Comparison of ENCODE assay signal across 9 mouse cellular contexts in the genomic region with DNA sequence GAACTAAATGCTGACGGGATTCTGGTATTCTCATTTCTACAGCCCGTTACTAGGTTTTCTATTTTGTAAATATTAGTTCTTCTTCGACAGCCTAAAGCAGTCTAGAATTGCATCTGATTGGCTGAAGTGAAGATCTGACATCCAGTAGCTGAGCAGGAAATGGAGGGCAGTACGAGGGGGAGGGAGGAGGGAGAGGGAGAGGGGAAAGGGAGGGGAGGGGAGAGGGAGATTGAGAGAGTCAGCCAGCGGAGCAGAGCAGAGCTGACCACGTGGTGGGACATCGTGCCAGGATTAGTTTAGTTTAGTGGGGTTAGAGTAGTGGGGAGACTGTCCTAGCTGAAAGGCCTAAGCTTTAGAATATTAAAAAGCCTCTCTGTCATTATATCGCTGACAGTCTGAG.
DNase-seq lines count a peak whose midpoint lies in the region; ATAC-seq lines count a peak whose summit lies in the region.
"Had no signal": no experiment of that assay in that cellular context is flagged by ENCODE, and none has a peak within 500 bp of the region (broad histone marks: within the 10 kb centered on the region; RNA-seq: fewer than 3 reads in every experiment).

No protein-coding gene starts in this region.

- no peaks in the 10 kb centered on the region for H3K36me3 ChIP-seq in hindbrain, embryonic 11.5 days (ENCODE audit: control insufficient read depth, insufficient read depth, low read length)
- no peaks in the 10 kb centered on the region for H3K36me3 ChIP-seq in liver, embryonic 12.5 days
- H3K36me3 ChIP-seq in neural tube, embryonic 14.5 days (ENCODE audit: control insufficient read depth, insufficient read depth, low read length), result no peaks in the 10 kb centered on the region
- H3K36me3 ChIP-seq: embryonic facial prominence, embryonic 12.5 days had no signal

- DNase-seq in heart, postnatal 10 days, result peak; percentile 30 to 46
- no peak for DNase-seq in heart, adult 9 months (ENCODE audit: low spot score in 2 of 2)
- peak; percentile 41 for DNase-seq in hindbrain, embryonic 11.5 days (ENCODE audit: low spot score)
- DNase-seq in cerebellum, adult 11 months, result no peak
- no peak for DNase-seq in ovary, postnatal 14 days (ENCODE audit: low spot score)
- DNase-seq in gastrocnemius, adult 8-10 months (ENCODE audit: low spot score in 2 of 2), result no peak

- H3K4me3 ChIP-seq in hindbrain, embryonic 11.5 days (ENCODE audit: low read depth, low read length), result no peak overlapping the region
- H3K4me3 ChIP-seq in liver, embryonic 12.5 days, result no peak overlapping the region
- no peak overlapping the region for H3K4me3 ChIP-seq in neural tube, embryonic 14.5 days (ENCODE audit: low read depth, low read length)
- H3K4me3 ChIP-seq: embryonic facial prominence, embryonic 12.5 days had no signal

- H3K4me2 ChIP-seq in hindbrain, embryonic 11.5 days (replicated peaks; ENCODE audit: low read depth, low read length), result no peak overlapping the region
- H3K4me2 ChIP-seq in liver, embryonic 12.5 days, result no peak overlapping the region
- no peak overlapping the region for H3K4me2 ChIP-seq in neural tube, embryonic 14.5 days (ENCODE audit: low read depth, low read length)
- H3K4me2 ChIP-seq: embryonic facial prominence, embryonic 12.5 days had no signal

- H3K27ac ChIP-seq in hindbrain, embryonic 11.5 days (ENCODE audit: low read depth, low read length), result no peak overlapping the region
- no peak overlapping the region for H3K27ac ChIP-seq in liver, embryonic 12.5 days
- H3K27ac ChIP-seq in neural tube, embryonic 14.5 days (ENCODE audit: low read depth, low read length), result no peak overlapping the region

- H3K9ac ChIP-seq in hindbrain, embryonic 11.5 days (ENCODE audit: low read depth, low read length), result no peak overlapping the region
- H3K9ac ChIP-seq in liver, embryonic 12.5 days, result no peak overlapping the region
- no peak overlapping the region for H3K9ac ChIP-seq in neural tube, embryonic 14.5 days (replicated peaks; ENCODE audit: low read depth, low read length)
- H3K9ac ChIP-seq: embryonic facial prominence, embryonic 12.5 days had no signal

- 48% methylated on average over 8 of the region's 8 CpGs for WGBS in hindbrain, embryonic 11.5 days
- WGBS in liver, embryonic 12.5 days (ENCODE audit: insufficient replicate concordance), result 35% methylated on average over 8 of the region's 8 CpGs
- 32% methylated on average over 8 of the region's 8 CpGs for WGBS in neural tube, embryonic 14.5 days

- no peaks in the 10 kb centered on the region for H3K4me1 ChIP-seq in hindbrain, embryonic 11.5 days (replicated peaks; ENCODE audit: control insufficient read depth, insufficient read depth, low read length)
- H3K4me1 ChIP-seq in liver, embryonic 12.5 days, result peaks cover 24% of the 10 kb centered on the region
- peaks cover 8% of the 10 kb centered on the region; the same call in 1 of the 2 replicates for H3K4me1 ChIP-seq in neural tube, embryonic 14.5 days (ENCODE audit: control insufficient read depth, insufficient read depth, low read length)

- H3K9me3 ChIP-seq in hindbrain, embryonic 11.5 days (ENCODE audit: control insufficient read depth, low read length), result no peaks in the 10 kb centered on the region
- H3K9me3 ChIP-seq in liver, embryonic 12.5 days (replicated peaks), result no peaks in the 10 kb centered on the region
- no peaks in the 10 kb centered on the region for H3K9me3 ChIP-seq in neural tube, embryonic 14.5 days (ENCODE audit: control insufficient read depth, low read length)
- H3K9me3 ChIP-seq: embryonic facial prominence, embryonic 12.5 days had no signal

- intact Hi-C loops in heart, postnatal 10 days (cut with DNase I), result no loop called here

- peak; percentile 49; the same call in 1 of the 2 replicates for ATAC-seq in hindbrain, embryonic 11.5 days (ENCODE audit: low FRiP score)
- peak; percentile 57 for ATAC-seq in liver, embryonic 12.5 days
- peak; percentile 61; the same call in 1 of the 2 replicates for ATAC-seq in neural tube, embryonic 14.5 days (ENCODE audit: low read depth)

- H3K27me3 ChIP-seq in hindbrain, embryonic 11.5 days (ENCODE audit: control insufficient read depth, insufficient read depth, low read length), result no peaks in the 10 kb centered on the region
- H3K27me3 ChIP-seq in liver, embryonic 12.5 days (replicated peaks), result 0 out of 2 replicates have a peak, but pooled peaks cover 3% of the 10 kb centered on the region
- H3K27me3 ChIP-seq in neural tube, embryonic 14.5 days (ENCODE audit: control insufficient read depth, insufficient read depth, low read length), result no peaks in the 10 kb centered on the region
- H3K27me3 ChIP-seq: embryonic facial prominence, embryonic 12.5 days had no signal

Comparison
In these comparisons a context has a peak if more than half of its experiments do, and no peak if none do; other contexts are left out.
1. DNase-seq: peak in heart, postnatal 10 days (2 of 2) and hindbrain, embryonic 11.5 days (single experiment); none in heart, adult 9 months (0 of 2), cerebellum, adult 11 months (single experiment), ovary, postnatal 14 days (single experiment) and gastrocnemius, adult 8-10 months (0 of 2).
2. Peak in every context shown above with its lines, with median percentiles within 50 percentile points of each other: ATAC-seq.